Mouse (Mus musculus): ENCODE measurements around the gene Zfp839.

- TF ChIP-seq POLR2A (IDR thresholded peaks at IDR 0.05; ENCODE audit: borderline replicate concordance, low read depth, low read length) (no peak), CTCF (IDR thresholded peaks at IDR 0.05; ENCODE audit: low read depth, low read length) (no peak)
These were observed 1.9 kb downstream of the Zfp839 start for GRCm38 (mm10) chr12:110851923-110852322.
